Mouse (Mus musculus): ENCODE results near the gene Gm21677. TPM values are rescaled to one million over a fixed set of nuclear protein-coding genes. Genes with fewer than 3 reads are reported as not detected.
"Not testable (repeated sequence)": the region's sequence is repeated elsewhere in the genome, so short reads cannot be mapped to it uniquely, and the experiment has no call there.

Gene Gm21677
- total RNA-seq (2022): not detected

GRCm38 (mm10) chrY:3306349-3306748 is at the start of gene Gm21677:
Gene Gm21677, minus strand, starts transcription at chrY:3306449.
- not testable (repeated sequence) for DNase-seq (ENCODE audit: low spot score)

- DNase-seq (ENCODE audit: low spot score): not testable (repeated sequence)
Observed at GRCm38 (mm10) chrY:3345229-3345628, 39.0 kb upstream of the Gm21677 start, which contains the start of gene Gm21693. Gene Gm21693, minus strand, starts transcription at chrY:3345329.

GRCm38 (mm10) chrY:3340661-3341060 is 34.4 kb upstream of the Gm21677 start:
- DNase-seq (ENCODE audit: low spot score): peak; percentile 15

Other genes with a start within 250 kb of the Gm21677 start
- not detected for gene Gm21693, start 38.9 kb upstream of the Gm21677 start, total RNA-seq (2022)
- gene Gm21704, start 103.7 kb upstream of the Gm21677 start, total RNA-seq (2022): not detected
- gene Gm21708, start 103.7 kb upstream of the Gm21677 start, total RNA-seq (2022): not detected

Data from heart, adult 8-10 months (tissue).